Mouse (Mus musculus) lung, postnatal 0 days (tissue): ENCODE measurements around the gene Hist1h4b.

Experiments used
- CTCF ChIP-seq: IDR thresholded peaks from 2 replicates; pipeline ENCODE4 v1.5.1; 2016; ENCODE audit warnings: antibody characterized with exemption, mild to moderate bottlenecking
- EP300 ChIP-seq: IDR thresholded peaks from 2 replicates; pipeline ENCODE4 v1.6.1; 2016; ENCODE audit warnings: antibody characterized with exemption, mild to moderate bottlenecking, control low read depth

GRCm38 (mm10) chr13:23747081-23747891 is 9.5 kb upstream of the Hist1h4b start:
- TF ChIP-seq CTCF (no peak), EP300 (no peak)
